Mouse (Mus musculus) bone marrow macrophage, adult 2 months (primary cell): ENCODE results near the gene Spsb3. TPM values are rescaled to one million over a fixed set of nuclear protein-coding genes. Genes with fewer than 3 reads are reported as not detected.
A peak's percentile ranks its signal among the peaks of the same experiment; 100 is the strongest.

Experiments
- H3K27ac ChIP-seq: 2 replicates; pipeline ENCODE4 v1.5.1; 2012; ENCODE audit warnings: low read depth, low read length; ENCODE audit not compliant: insufficient read depth
- H3K4me1 ChIP-seq: 2 replicates; pipeline ENCODE4 v1.6.1; 2012; ENCODE audit warnings: low read length; ENCODE audit not compliant: control insufficient read depth, insufficient read depth
- H3K4me3 ChIP-seq: 2 replicates; pipeline ENCODE4 v1.5.1; 2012; ENCODE audit warnings: mild to moderate bottlenecking, low read length, moderate library complexity; ENCODE audit not compliant: insufficient read depth
- CTCF ChIP-seq: IDR thresholded peaks from 2 replicates; pipeline ENCODE4 v1.5.1; 2012; ENCODE audit warnings: low read depth, mild to moderate bottlenecking, low read length, moderate library complexity
- POLR2A ChIP-seq: IDR thresholded peaks from 2 replicates; pipeline ENCODE4 v1.6.1; 2012; ENCODE audit warnings: mild to moderate bottlenecking, low read depth, low read length, borderline replicate concordance
- polyA plus RNA-seq: library from polyadenylated mRNA; stranded (reverse); fragments of >200 nt; gene quantifications from 2 replicates; pipeline ENCODE4 v1.2.4, GENCODE M21; 2012; ENCODE audit not compliant: missing spikeins, insufficient read depth, insufficient read length

Gene Spsb3
- 20.2 and 21.3 TPM in 2 replicates for polyA plus RNA-seq

DNA sequence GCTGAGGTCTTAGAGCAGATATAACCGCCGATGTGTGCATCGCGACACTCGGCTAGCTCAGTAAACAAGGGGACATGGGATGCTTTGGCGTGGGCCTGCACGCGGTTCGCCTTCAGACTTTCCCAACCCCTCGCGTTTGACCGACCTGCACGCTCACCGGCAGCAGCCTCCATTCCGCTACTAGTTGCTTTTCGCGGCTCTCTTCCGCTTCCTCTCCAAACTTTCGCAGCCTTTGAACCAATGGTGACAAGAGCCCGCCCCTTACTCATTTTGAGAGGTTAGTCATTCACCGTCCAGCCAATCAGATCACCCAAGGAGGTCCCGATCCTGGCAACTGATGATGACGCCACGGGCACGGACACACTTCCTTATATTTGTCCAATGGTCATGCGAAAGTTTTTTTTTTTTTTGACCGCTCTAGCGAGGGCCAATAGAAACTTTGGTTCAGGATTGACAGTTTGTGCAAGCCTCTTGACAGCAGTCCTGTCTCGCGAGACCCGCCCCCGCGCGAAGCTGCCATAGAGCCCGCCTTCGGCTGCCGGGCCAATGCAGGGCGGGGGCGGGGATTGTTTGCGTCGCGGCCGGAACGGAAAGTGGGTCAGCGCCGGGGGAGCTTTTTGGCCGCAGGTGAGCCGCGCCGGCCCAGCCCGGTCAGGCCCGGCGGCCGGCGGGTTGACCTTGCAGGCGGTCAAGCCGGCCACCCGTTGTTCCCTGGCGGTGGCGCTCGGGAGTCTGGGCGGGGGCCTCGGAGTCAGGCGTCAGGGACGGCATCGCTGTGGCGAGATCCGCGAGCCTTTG lies at the start of gene Spsb3, which contains the start of gene Nubp2:
Gene Spsb3 (plus strand): TSS at position 510 of the 798 bp plus-strand sequence.
Gene Nubp2 (minus strand): TSS at position 216 of the 798 bp plus-strand sequence.
- H3K4me3 ChIP-seq = peak within 1 kb of the TSS; percentile 98
- peak within 1 kb of the TSS; percentile 35 for H3K27ac ChIP-seq
- peaks cover 9% of the 10 kb centered on the region for H3K4me1 ChIP-seq
- TF ChIP-seq POLR2A = no peak
- TF ChIP-seq CTCF = no peak

DNA sequence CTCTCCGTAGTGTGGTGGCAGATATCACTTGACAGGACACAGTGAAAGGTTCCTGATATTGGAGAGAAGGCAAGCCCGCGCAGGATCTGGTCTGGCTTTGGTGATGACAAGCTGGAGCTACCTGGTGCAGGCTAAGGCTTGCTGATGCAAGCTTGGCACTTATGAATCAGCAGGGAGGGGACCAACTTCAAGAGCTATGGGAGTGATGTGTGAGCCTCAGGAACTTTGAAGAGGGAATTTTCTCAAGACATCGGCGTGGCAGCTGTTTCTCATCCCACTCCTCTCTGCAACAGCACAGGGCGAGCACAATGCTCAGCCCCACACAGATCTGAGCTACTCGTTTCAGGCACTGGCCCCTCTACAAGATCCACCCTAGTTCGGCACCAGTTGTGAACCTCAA lies 46.6 kb upstream of the Spsb3 start, which contains the start of gene Hagh:
Gene Hagh (plus strand): TSS at position 302 of the 400 bp plus-strand sequence.
- Histone ChIP-seq H3K27ac (no peak within 1 kb of the TSS), H3K4me3 (no peak within 1 kb of the TSS), H3K4me1 (peaks cover 12% of the 10 kb centered on the region)
- TF ChIP-seq CTCF (no peak), POLR2A (no peak)

DNA sequence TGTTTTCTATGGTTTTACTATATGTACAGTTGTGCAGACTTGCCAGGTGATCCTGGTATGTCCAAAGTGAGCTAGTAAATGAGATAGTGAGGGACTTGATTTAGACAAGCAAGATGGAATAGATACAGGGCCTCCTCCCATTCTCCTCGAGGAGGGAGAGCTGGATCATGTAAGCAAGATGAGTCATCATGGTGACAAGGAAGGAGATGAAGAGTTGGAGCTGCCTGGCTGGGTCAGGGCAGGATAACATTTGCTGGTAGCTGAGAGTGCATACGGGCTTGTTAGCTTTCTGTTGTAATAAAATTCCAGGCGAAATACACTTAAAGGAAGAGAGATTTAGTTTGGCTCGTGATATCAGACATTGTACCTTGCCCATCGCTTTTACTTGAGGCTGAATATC lies 46.1 kb upstream of the Spsb3 start:
- H3K4me1 ChIP-seq = peaks cover 15% of the 10 kb centered on the region
- no peak overlapping the region for H3K4me3 ChIP-seq
- no peak overlapping the region for H3K27ac ChIP-seq
- TF ChIP-seq CTCF = no peak
- no peak for TF ChIP-seq POLR2A

DNA sequence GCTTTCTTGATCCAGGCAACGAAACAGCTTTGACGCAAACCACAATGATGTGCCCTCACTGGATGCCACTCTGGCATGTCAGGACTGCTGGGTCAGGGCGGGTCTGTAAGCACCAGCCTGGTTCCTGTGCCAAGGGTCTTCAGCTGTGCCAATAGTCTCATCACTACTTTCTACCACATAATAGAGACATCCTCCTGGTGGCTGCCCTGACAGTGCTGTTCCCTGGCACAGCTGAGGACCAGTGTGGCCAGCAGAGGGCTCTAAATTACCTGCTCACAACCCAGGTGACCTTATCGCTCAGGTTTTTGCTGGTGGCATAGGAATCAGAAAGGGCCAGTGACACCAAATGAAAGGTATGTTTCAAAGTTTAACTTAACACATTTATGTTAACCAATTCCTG lies 45.3 kb upstream of the Spsb3 start:
- peaks cover 18% of the 10 kb centered on the region for H3K4me1 ChIP-seq
- H3K4me3 ChIP-seq = no peak overlapping the region
- TF ChIP-seq CTCF = no peak
- no peak for TF ChIP-seq POLR2A
- H3K27ac ChIP-seq = no peak overlapping the region

DNA sequence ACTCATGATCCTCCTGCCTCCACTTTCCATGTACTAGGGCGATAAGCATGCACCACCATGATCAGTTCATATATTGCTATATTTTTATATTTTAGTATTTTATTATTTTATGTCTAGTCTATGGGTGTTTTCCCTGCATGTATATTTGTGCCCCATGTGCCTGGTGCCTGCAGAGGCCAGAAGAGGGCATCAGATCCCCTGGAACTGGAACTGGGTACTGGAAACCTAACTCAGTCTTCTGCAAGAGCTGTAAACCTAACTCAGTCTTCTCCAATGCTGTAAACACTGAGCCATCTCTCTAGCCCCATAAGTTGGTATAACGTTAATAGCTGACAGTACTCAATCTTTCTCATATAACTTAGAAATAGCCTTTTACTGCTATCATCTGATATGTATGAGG lies 43.8 kb upstream of the Spsb3 start:
- H3K4me3 ChIP-seq = no peak overlapping the region
- no peak overlapping the region for H3K27ac ChIP-seq
- H3K4me1 ChIP-seq = peaks cover 20% of the 10 kb centered on the region
- no peak for TF ChIP-seq POLR2A
- TF ChIP-seq CTCF = no peak

- TF ChIP-seq CTCF = no peak
- TF ChIP-seq POLR2A = no peak
These were observed 41.9 kb upstream of the Spsb3 start for GRCm38 (mm10) chr17:24844525-24844924.

GRCm38 (mm10) chr17:24847386-24847785 lies 39.1 kb upstream of the Spsb3 start:
- TF ChIP-seq POLR2A (no peak), CTCF (no peak)
- peaks cover 12% of the 10 kb centered on the region for H3K4me1 ChIP-seq
- no peak overlapping the region for H3K27ac ChIP-seq
- no peak overlapping the region for H3K4me3 ChIP-seq

More at GRCm38 (mm10) chr17:24844525-24844924, 41.9 kb upstream of the Spsb3 start:
- no peak overlapping the region for H3K4me3 ChIP-seq
- H3K4me1 ChIP-seq = peaks cover 20% of the 10 kb centered on the region
- H3K27ac ChIP-seq = no peak overlapping the region

- TF ChIP-seq POLR2A = no peak
- no peak for TF ChIP-seq CTCF
- Histone ChIP-seq H3K4me1 (peaks cover 12% of the 10 kb centered on the region), H3K4me3 (peak overlapping the region; percentile 60), H3K27ac (peak overlapping the region; percentile 69)
These were observed 37.8 kb upstream of the Spsb3 start for GRCm38 (mm10) chr17:24848600-24849031.

- TF ChIP-seq POLR2A = peak; percentile 13; the same call in 1 of the 2 replicates
- TF ChIP-seq CTCF = no peak
- H3K27ac ChIP-seq = peak overlapping the region; percentile 82
- H3K4me1 ChIP-seq = peaks cover 12% of the 10 kb centered on the region
- H3K4me3 ChIP-seq = peak overlapping the region; percentile 75
These were observed 36.7 kb upstream of the Spsb3 start for GRCm38 (mm10) chr17:24849733-24850064.

DNA sequence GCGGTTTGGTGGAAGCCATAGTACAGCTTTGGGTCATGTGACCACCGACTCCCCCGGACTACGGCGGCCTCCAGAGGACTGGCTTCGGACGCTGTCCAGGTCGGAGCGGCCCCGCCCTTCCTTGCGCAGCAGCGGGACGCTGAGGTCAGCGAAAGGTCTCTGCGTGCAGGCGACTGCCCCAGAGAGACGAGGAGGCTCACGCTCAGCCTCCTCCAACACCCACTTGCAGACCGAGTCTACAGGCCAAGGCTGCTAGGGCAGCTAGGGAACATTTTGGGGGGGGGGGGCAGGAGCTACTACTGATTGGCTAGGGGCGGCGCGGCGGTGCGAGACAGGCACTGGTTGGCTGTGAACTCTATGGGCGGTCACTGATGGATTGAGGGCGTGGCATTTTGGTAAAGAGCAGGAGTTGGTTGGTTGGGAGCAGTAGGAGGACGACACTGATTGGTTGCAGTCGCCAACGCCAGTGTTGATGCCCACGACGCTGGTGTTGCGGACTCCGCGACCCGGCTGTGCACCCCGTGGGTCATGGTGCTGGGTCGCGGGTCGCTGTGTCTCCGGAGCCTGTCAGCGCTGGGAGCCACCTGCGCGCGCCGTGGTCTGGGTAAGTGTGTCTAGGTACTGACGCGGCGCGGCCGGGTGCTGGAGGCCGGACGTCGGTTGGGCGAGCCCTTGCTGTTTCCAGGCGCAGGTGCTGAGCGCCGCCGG lies 36.2 kb upstream of the Spsb3 start, which contains the start of gene Fahd1:
Gene Fahd1 (minus strand): TSS at position 300 of the 708 bp plus-strand sequence.
- H3K4me1 ChIP-seq = peaks cover 11% of the 10 kb centered on the region
- no peak; the same call in 1 of the 2 replicates for TF ChIP-seq POLR2A
- no peak for TF ChIP-seq CTCF
- H3K27ac ChIP-seq = peak within 1 kb of the TSS; percentile 82
- H3K4me3 ChIP-seq = peak within 1 kb of the TSS; percentile 87

- TF ChIP-seq POLR2A = no peak
- TF ChIP-seq CTCF = 0 out of 2 replicates have a peak, but pooled peaks have one; percentile 10
- Histone ChIP-seq H3K27ac (peak overlapping the region; percentile 73), H3K4me1 (peaks cover 14% of the 10 kb centered on the region), H3K4me3 (peak overlapping the region; percentile 87)
These were observed 35.7 kb upstream of the Spsb3 start for GRCm38 (mm10) chr17:24850773-24851127.
